Mouse (Mus musculus) stomach, embryonic 15.5 days (tissue): ENCODE results near the gene Ifna11. TPM values are rescaled to one million over a fixed set of nuclear protein-coding genes. Genes with fewer than 3 reads are reported as not detected.
A peak's percentile ranks its signal among the peaks of the same experiment; 100 is the strongest.
"Not testable (repeated sequence)": the region's sequence is repeated elsewhere in the genome, so short reads cannot be mapped to it uniquely, and the experiment has no call there.

Experiments used
- ATAC-seq: fragments of 200-750 bp; cut with Nextera tagmentation; 2 replicates; pipeline ENCODE4 v1.8.0; 2017; ENCODE audit warnings: low read depth, moderate number of reproducible peaks, moderate TSS enrichment; ENCODE audit not compliant: insufficient read depth, low FRiP score
- H3K27ac ChIP-seq: fragments of 300-500 bp; sonication (generic); 2 replicates; pipeline ENCODE4 v1.5.1; 2015; ENCODE audit warnings: mild to moderate bottlenecking, inconsistent platforms
- H3K27me3 ChIP-seq: fragments of 300-500 bp; sonication (generic); replicated peaks from 2 replicates; pipeline ENCODE4 v1.6.1; 2015; ENCODE audit warnings: inconsistent platforms
- H3K36me3 ChIP-seq: fragments of 300-500 bp; sonication (generic); 2 replicates; pipeline ENCODE4 v1.6.1; 2015; ENCODE audit warnings: inconsistent platforms
- H3K4me1 ChIP-seq: fragments of 300-500 bp; sonication (generic); 2 replicates; pipeline ENCODE4 v1.6.1; 2015; ENCODE audit warnings: inconsistent platforms
- H3K4me2 ChIP-seq: fragments of 300-500 bp; sonication (generic); 2 replicates; pipeline ENCODE4 v1.6.1; 2015; ENCODE audit warnings: mild to moderate bottlenecking, inconsistent platforms
- H3K4me3 ChIP-seq: fragments of 300-500 bp; sonication (generic); replicated peaks from 2 replicates; pipeline ENCODE4 v1.5.1; 2015; ENCODE audit warnings: inconsistent platforms
- H3K9ac ChIP-seq: fragments of 300-500 bp; sonication (generic); 2 replicates; pipeline ENCODE4 v1.6.1; 2015; ENCODE audit warnings: inconsistent platforms
- H3K9me3 ChIP-seq: fragments of 300-500 bp; sonication (generic); 2 replicates; pipeline ENCODE4 v1.6.1; 2016; ENCODE audit warnings: inconsistent platforms
- WGBS: fragments of 180-500 bp; shearing (Covaris S2); methylation state at CpG from one replicate; pipeline ENCODE4 v1.1.7; 2015; 5-methylcytosine and 5-hydroxymethylcytosine counted together
- polyA plus RNA-seq: library from polyadenylated mRNA; unstranded; fragments of >200 nt; fragmentation: Nextera tagmentation; extraction: Ambion mirVana; gene quantifications from 2 replicates; pipeline ENCODE4 v1.2.1, GENCODE M21; 2015

Ifna11 gene
- polyA plus RNA-seq, 1 experiment from 2014 or later: not detected

GRCm38 (mm10) chr4:88799365-88799764 is 20.4 kb upstream of the Ifna11 start, which contains the start of gene Gm13285:
Gm13285 (plus strand) TSS chr4:88799665.
- H3K27ac ChIP-seq, H3K4me2 ChIP-seq, H3K9me3 ChIP-seq, H3K27me3 ChIP-seq, ATAC-seq, H3K4me1 ChIP-seq, H3K4me3 ChIP-seq, H3K9ac ChIP-seq, H3K36me3 ChIP-seq: not testable (repeated sequence)
- 19% methylated on average over 5 of the region's 7 CpGs for WGBS

- H3K4me1 ChIP-seq, H3K9me3 ChIP-seq, H3K27me3 ChIP-seq, H3K4me3 ChIP-seq, H3K27ac ChIP-seq, H3K9ac ChIP-seq, H3K36me3 ChIP-seq, ATAC-seq: not testable (repeated sequence)
- H3K4me2 ChIP-seq: peak within 1 kb of the TSS; percentile 33; the same call in 1 of the 2 replicates
- WGBS: no CpG with 5 or more reads among the region's 29 CpGs
These were observed 16.8 kb upstream of the Ifna11 start, which contains the start of gene Gm13287 for GRCm38 (mm10) chr4:88802954-88803353. Gm13287 (plus strand) TSS chr4:88803254.

- WGBS: no CpG with 5 or more reads among the region's 8 CpGs
These were observed 14.5 kb upstream of the Ifna11 start, which contains the start of gene Gm13288 for GRCm38 (mm10) chr4:88805231-88805630. Gm13288 (plus strand) TSS chr4:88805531.

GRCm38 (mm10) chr4:88805761-88806160 is 14.0 kb upstream of the Ifna11 start:
- not testable (repeated sequence) for ATAC-seq, H3K9me3 ChIP-seq, H3K27ac ChIP-seq, H3K4me2 ChIP-seq, H3K4me1 ChIP-seq, H3K9ac ChIP-seq, H3K36me3 ChIP-seq, H3K27me3 ChIP-seq
- WGBS: 0% methylated on average over 14 of the region's 34 CpGs
- 0 out of 2 replicates have a peak overlapping the region, but pooled peaks have one; percentile 23 for H3K4me3 ChIP-seq

More at GRCm38 (mm10) chr4:88805231-88805630, 14.5 kb upstream of the Ifna11 start, which contains the start of gene Gm13288:
- not testable (repeated sequence) for ATAC-seq, H3K4me2 ChIP-seq, H3K9ac ChIP-seq, H3K9me3 ChIP-seq, H3K36me3 ChIP-seq, H3K4me1 ChIP-seq, H3K27ac ChIP-seq, H3K27me3 ChIP-seq
- 0 out of 2 replicates have a peak within 1 kb of the TSS, but pooled peaks have one; percentile 23 for H3K4me3 ChIP-seq

GRCm38 (mm10) chr4:88815928-88816327 is 3.8 kb upstream of the Ifna11 start, which contains the start of gene Ifna7:
Ifna7 (plus strand) TSS chr4:88816228.
- Histone ChIP-seq H3K4me2 (no peak within 1 kb of the TSS), H3K4me1 (no peaks in the 10 kb centered on the region), H3K27me3 (no peaks in the 10 kb centered on the region), H3K9ac (no peak within 1 kb of the TSS), H3K9me3 (no peaks in the 10 kb centered on the region), H3K4me3 (no peak within 1 kb of the TSS), H3K36me3 (no peaks in the 10 kb centered on the region), H3K27ac (no peak within 1 kb of the TSS)
- no peak for ATAC-seq
- WGBS: 55% methylated on average over 3 of the region's 3 CpGs

GRCm38 (mm10) chr4:88822995-88823394 is 3.2 kb downstream of the Ifna11 start:
- Histone ChIP-seq H3K27me3 (no peaks in the 10 kb centered on the region), H3K4me1 (no peaks in the 10 kb centered on the region), H3K27ac (no peak overlapping the region), H3K36me3 (no peaks in the 10 kb centered on the region), H3K9ac (no peak overlapping the region), H3K4me2 (no peak overlapping the region), H3K9me3 (no peaks in the 10 kb centered on the region), H3K4me3 (no peak overlapping the region)
- no peak for ATAC-seq
- WGBS: 22% methylated on average over 4 of the region's 4 CpGs

GRCm38 (mm10) chr4:88827116-88827515 is 7.4 kb downstream of the Ifna11 start, which contains the start of gene Ifna6:
Ifna6 (plus strand) TSS chr4:88827416.
- not testable (repeated sequence) for H3K36me3 ChIP-seq, H3K4me2 ChIP-seq, H3K4me1 ChIP-seq, H3K9me3 ChIP-seq, H3K9ac ChIP-seq, H3K27me3 ChIP-seq, H3K27ac ChIP-seq, ATAC-seq, H3K4me3 ChIP-seq

GRCm38 (mm10) chr4:88830523-88830922 is 10.8 kb downstream of the Ifna11 start:
- WGBS: 38% methylated on average over 4 of the region's 4 CpGs
- no peak overlapping the region for H3K27ac ChIP-seq
- H3K27me3 ChIP-seq: no peaks in the 10 kb centered on the region
- no peaks in the 10 kb centered on the region for H3K36me3 ChIP-seq
- ATAC-seq: no peak
- H3K4me3 ChIP-seq: no peak overlapping the region
- H3K9me3 ChIP-seq: no peaks in the 10 kb centered on the region
- no peak overlapping the region for H3K9ac ChIP-seq
- H3K4me2 ChIP-seq: no peak overlapping the region
- H3K4me1 ChIP-seq: no peaks in the 10 kb centered on the region

- 88% methylated on average over 1 of the region's 1 CpGs for WGBS
- H3K4me2 ChIP-seq, H3K9ac ChIP-seq, H3K36me3 ChIP-seq, H3K9me3 ChIP-seq, H3K27ac ChIP-seq, ATAC-seq, H3K27me3 ChIP-seq, H3K4me1 ChIP-seq, H3K4me3 ChIP-seq: not testable (repeated sequence)
These were observed 15.5 kb downstream of the Ifna11 start, which contains the start of gene Ifna5 for GRCm38 (mm10) chr4:88835225-88835624. Ifna5 (plus strand) TSS chr4:88835525.

GRCm38 (mm10) chr4:88838828-88839227 is 19.1 kb downstream of the Ifna11 start:
- H3K27ac ChIP-seq: no peak overlapping the region
- WGBS: 45% methylated on average over 3 of the region's 3 CpGs
- no peak overlapping the region for H3K4me3 ChIP-seq
- no peak overlapping the region for H3K4me2 ChIP-seq
- H3K9ac ChIP-seq: no peak overlapping the region
- no peaks in the 10 kb centered on the region for H3K27me3 ChIP-seq
- no peaks in the 10 kb centered on the region for H3K9me3 ChIP-seq
- no peaks in the 10 kb centered on the region for H3K4me1 ChIP-seq
- H3K36me3 ChIP-seq: no peaks in the 10 kb centered on the region
- no peak for ATAC-seq

- H3K9me3 ChIP-seq: no peaks in the 10 kb centered on the region
- no peaks in the 10 kb centered on the region for H3K27me3 ChIP-seq
- H3K36me3 ChIP-seq: no peaks in the 10 kb centered on the region
- no peak overlapping the region for H3K9ac ChIP-seq
- no peak overlapping the region for H3K27ac ChIP-seq
- H3K4me3 ChIP-seq: no peak overlapping the region
- 62% methylated on average over 3 of the region's 3 CpGs for WGBS
- no peak for ATAC-seq
- no peaks in the 10 kb centered on the region for H3K4me1 ChIP-seq
- no peak overlapping the region for H3K4me2 ChIP-seq
These were observed 20.3 kb downstream of the Ifna11 start for GRCm38 (mm10) chr4:88840058-88840457.

GRCm38 (mm10) chr4:88841438-88841911 is 21.7 kb downstream of the Ifna11 start, which contains the start of gene Ifna4:
Ifna4 (plus strand) TSS chr4:88841861.
- WGBS: 47% methylated on average over 2 of the region's 2 CpGs
- H3K4me3 ChIP-seq: no peak within 1 kb of the TSS
- ATAC-seq: no peak
- H3K27me3 ChIP-seq: no peaks in the 10 kb centered on the region
- no peak within 1 kb of the TSS for H3K4me2 ChIP-seq
- H3K27ac ChIP-seq: no peak within 1 kb of the TSS
- no peaks in the 10 kb centered on the region for H3K4me1 ChIP-seq
- no peaks in the 10 kb centered on the region for H3K36me3 ChIP-seq
- H3K9ac ChIP-seq: no peak within 1 kb of the TSS
- H3K9me3 ChIP-seq: no peaks in the 10 kb centered on the region

- H3K36me3 ChIP-seq: no peaks in the 10 kb centered on the region
- no peaks in the 10 kb centered on the region for H3K9me3 ChIP-seq
- H3K4me1 ChIP-seq: no peaks in the 10 kb centered on the region
- no peak overlapping the region for H3K9ac ChIP-seq
- no peak for ATAC-seq
- H3K27ac ChIP-seq: no peak overlapping the region
- no peak overlapping the region for H3K4me3 ChIP-seq
- WGBS: 55% methylated on average over 2 of the region's 2 CpGs
- H3K27me3 ChIP-seq: no peaks in the 10 kb centered on the region
- H3K4me2 ChIP-seq: no peak overlapping the region
These were observed 25.6 kb downstream of the Ifna11 start for GRCm38 (mm10) chr4:88845334-88845733.
